Mouse (Mus musculus): ENCODE measurements at regions not wholly inside any gene's neighbourhood (a gene's known extent, or its start where the extent isn't known, plus 50 kb on each side); places are given as distances from the start of the nearest gene placed in this dataset.
A peak's percentile ranks its signal among the peaks of the same experiment; 100 is the strongest.

GRCm38 (mm10) chr1:71472691-71473090 lies 58.0 kb upstream of the Abca12 start:
- no peaks in the 10 kb centered on the region for H3K36me3 ChIP-seq (replicated peaks)
- DNase-seq (ENCODE audit: low spot score) (no peak), ATAC-seq (ENCODE audit: extremely low read depth, insufficient number of reproducible peaks, low FRiP score, poor library complexity, severe bottlenecking) (no peak)
- H3K4me1 ChIP-seq (ENCODE audit: insufficient read depth, low read depth, low read length), result no peaks in the 10 kb centered on the region
- no peaks in the 10 kb centered on the region; the same call in none of the 2 replicates for H3K27me3 ChIP-seq (ENCODE audit: insufficient read depth, low read length)
- TF ChIP-seq CTCF (IDR thresholded peaks at IDR 0.05; ENCODE audit: low read depth, low read length) (no peak), GATA2 (IDR thresholded peaks at IDR 0.05; ENCODE audit: borderline replicate concordance, low read depth, low read length) (no peak), TAL1 (conservative IDR thresholded peaks at IDR 0.05; ENCODE audit: low read depth, low read length) (no peak)
- H3K9me3 ChIP-seq (replicated peaks), result no peaks in the 10 kb centered on the region
- H3K4me3 ChIP-seq (ENCODE audit: low read depth, low read length), result no peak overlapping the region

GRCm38 (mm10) chr1:71483149-71483548 lies 68.4 kb upstream of the Abca12 start:
- no peaks in the 10 kb centered on the region; the same call in 1 of the 2 replicates for H3K27me3 ChIP-seq (ENCODE audit: insufficient read depth, low read length)
- TF ChIP-seq GATA2 (IDR thresholded peaks at IDR 0.05; ENCODE audit: borderline replicate concordance, low read depth, low read length) (no peak), GATA1 (IDR thresholded peaks at IDR 0.05; ENCODE audit: borderline replicate concordance, low read length) (no peak), CTCF (IDR thresholded peaks at IDR 0.05; ENCODE audit: low read depth, low read length) (no peak), POLR2AphosphoS5 (IDR thresholded peaks at IDR 0.05; ENCODE audit: insufficient replicate concordance, low read depth, low read length) (no peak), TAL1 (conservative IDR thresholded peaks at IDR 0.05; ENCODE audit: low read depth, low read length) (no peak)
- no peak overlapping the region for H3K4me3 ChIP-seq (ENCODE audit: low read depth, low read length)
- no peaks in the 10 kb centered on the region for H3K4me1 ChIP-seq (ENCODE audit: insufficient read depth, low read depth, low read length)
- no peaks in the 10 kb centered on the region for H3K36me3 ChIP-seq (replicated peaks)
- H3K9me3 ChIP-seq (replicated peaks), result no peaks in the 10 kb centered on the region
- DNase-seq (ENCODE audit: low spot score) (no peak), ATAC-seq (ENCODE audit: extremely low read depth, insufficient number of reproducible peaks, low FRiP score, poor library complexity, severe bottlenecking) (no peak)

- ATAC-seq (ENCODE audit: extremely low read depth, insufficient number of reproducible peaks, low FRiP score, poor library complexity, severe bottlenecking) (no peak), DNase-seq (ENCODE audit: low spot score) (no peak)
- no peak overlapping the region for H3K4me3 ChIP-seq (ENCODE audit: low read depth, low read length)
- TF ChIP-seq GATA2 (IDR thresholded peaks at IDR 0.05; ENCODE audit: borderline replicate concordance, low read depth, low read length), result no peak
- no peak for TF ChIP-seq POLR2AphosphoS5 (IDR thresholded peaks at IDR 0.05; ENCODE audit: insufficient replicate concordance, low read depth, low read length)
- TF ChIP-seq TAL1 (conservative IDR thresholded peaks at IDR 0.05; ENCODE audit: low read depth, low read length), result no peak
- TF ChIP-seq GATA1 (IDR thresholded peaks at IDR 0.05; ENCODE audit: borderline replicate concordance, low read length), result no peak
- no peak for TF ChIP-seq CTCF (IDR thresholded peaks at IDR 0.05; ENCODE audit: low read depth, low read length)
- no peaks in the 10 kb centered on the region for H3K27me3 ChIP-seq (ENCODE audit: insufficient read depth, low read length)
- no peaks in the 10 kb centered on the region for H3K4me1 ChIP-seq (ENCODE audit: insufficient read depth, low read depth, low read length)
- H3K9me3 ChIP-seq (replicated peaks), result no peaks in the 10 kb centered on the region
- no peaks in the 10 kb centered on the region for H3K36me3 ChIP-seq (replicated peaks)
These were observed 62.4 kb upstream of the Atic start for GRCm38 (mm10) chr1:71494576-71494975.

GRCm38 (mm10) chr1:71505898-71506297 lies 51.1 kb upstream of the Atic start:
- no peak for DNase-seq (ENCODE audit: low spot score)
- H3K4me3 ChIP-seq (ENCODE audit: low read depth, low read length), result no peak overlapping the region
- ATAC-seq (ENCODE audit: extremely low read depth, insufficient number of reproducible peaks, low FRiP score, poor library complexity, severe bottlenecking), result no peak

GRCm38 (mm10) chr1:71506534-71506933 lies 50.4 kb upstream of the Atic start:
- no peaks in the 10 kb centered on the region for H3K4me1 ChIP-seq (ENCODE audit: insufficient read depth, low read depth, low read length)
- no peak for DNase-seq (ENCODE audit: low spot score)
- no peak overlapping the region for H3K4me3 ChIP-seq (ENCODE audit: low read depth, low read length)
- H3K36me3 ChIP-seq (replicated peaks), result no peaks in the 10 kb centered on the region
- TF ChIP-seq TAL1 (conservative IDR thresholded peaks at IDR 0.05; ENCODE audit: low read depth, low read length), result no peak
- no peak for TF ChIP-seq GATA2 (IDR thresholded peaks at IDR 0.05; ENCODE audit: borderline replicate concordance, low read depth, low read length)
- no peak for TF ChIP-seq CTCF (IDR thresholded peaks at IDR 0.05; ENCODE audit: low read depth, low read length)
- no peak for TF ChIP-seq POLR2AphosphoS5 (IDR thresholded peaks at IDR 0.05; ENCODE audit: insufficient replicate concordance, low read depth, low read length)
- TF ChIP-seq GATA1 (IDR thresholded peaks at IDR 0.05; ENCODE audit: borderline replicate concordance, low read length), result no peak
- H3K9me3 ChIP-seq (replicated peaks), result no peaks in the 10 kb centered on the region
- ATAC-seq (ENCODE audit: extremely low read depth, insufficient number of reproducible peaks, low FRiP score, poor library complexity, severe bottlenecking), result no peak
- H3K27me3 ChIP-seq (ENCODE audit: insufficient read depth, low read length), result peaks cover 3% of the 10 kb centered on the region; the same call in 1 of the 2 replicates

More at GRCm38 (mm10) chr1:71505898-71506297, 51.1 kb upstream of the Atic start:
- Histone ChIP-seq H3K9me3 (replicated peaks) (no peaks in the 10 kb centered on the region), H3K27me3 (ENCODE audit: insufficient read depth, low read length) (peaks cover 3% of the 10 kb centered on the region; the same call in 1 of the 2 replicates), H3K36me3 (replicated peaks) (no peaks in the 10 kb centered on the region), H3K4me1 (ENCODE audit: insufficient read depth, low read depth, low read length) (no peaks in the 10 kb centered on the region)
- TF ChIP-seq POLR2AphosphoS5 (IDR thresholded peaks at IDR 0.05; ENCODE audit: insufficient replicate concordance, low read depth, low read length), result no peak
- 0 out of 2 replicates have a peak, but pooled peaks have one; percentile 16 for TF ChIP-seq CTCF (IDR thresholded peaks at IDR 0.05; ENCODE audit: low read depth, low read length)
- TF ChIP-seq GATA1 (IDR thresholded peaks at IDR 0.05; ENCODE audit: borderline replicate concordance, low read length), result no peak
- TF ChIP-seq TAL1 (conservative IDR thresholded peaks at IDR 0.05; ENCODE audit: low read depth, low read length), result no peak

Data from G1E (cell line).